Mouse (Mus musculus): Measurements from ENCODE around the gene Gm20683.

- TF ChIP-seq CTCF (IDR thresholded peaks at IDR 0.05; ENCODE audit: low read depth, low read length) (no peak), POLR2A (IDR thresholded peaks at IDR 0.05; ENCODE audit: extremely low read depth, insufficient read depth, low read length) (no peak)
Measured at GRCm38 (mm10) chr17:25877741-25878610, 36.4 kb upstream of the Gm20683 start.

Data from liver, adult 2 months (tissue).